In the genomic region with DNA sequence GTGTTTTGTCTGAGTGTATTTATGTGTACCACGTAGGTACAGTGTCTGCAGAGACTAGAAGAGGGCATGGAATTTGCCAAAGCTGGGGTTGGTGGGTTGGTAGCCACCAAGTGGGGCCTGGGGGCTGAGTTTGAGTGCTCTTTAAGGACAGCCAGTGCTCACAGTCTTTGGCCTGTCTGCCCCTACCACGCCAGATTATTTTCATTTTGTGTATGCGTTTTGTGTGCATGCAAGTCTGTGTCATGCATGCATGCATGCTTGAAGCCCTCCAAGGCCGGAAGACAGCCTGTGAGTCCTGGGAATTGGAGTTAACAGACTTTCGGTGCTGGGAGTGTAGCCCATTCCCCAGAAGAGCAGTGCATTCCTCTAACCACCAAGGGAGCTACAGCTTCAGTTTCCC, we compare ENCODE assay signal across 10 mouse cellular contexts. TPM values are rescaled to one million over a fixed set of nuclear protein-coding genes. Genes with fewer than 3 reads are reported as not detected.
DNase-seq lines count a peak whose midpoint lies in the region; ATAC-seq lines count a peak whose summit lies in the region.
"Had no signal": no experiment of that assay in that cellular context is flagged by ENCODE, and none has a peak within 500 bp of the region (broad histone marks: within the 10 kb centered on the region; RNA-seq: fewer than 3 reads in every experiment).

No protein-coding gene starts in this region.

- no peaks in the 10 kb centered on the region for H3K27me3 ChIP-seq in kidney, embryonic 14.5 days (ENCODE audit: control insufficient read depth, insufficient read depth, low read length)
- no peaks in the 10 kb centered on the region for H3K27me3 ChIP-seq in embryonic facial prominence, embryonic 10.5 days (replicated peaks; ENCODE audit: low read depth, poor library complexity, severe bottlenecking)
- no peaks in the 10 kb centered on the region for H3K27me3 ChIP-seq in hindbrain, embryonic 16.5 days (replicated peaks; ENCODE audit: control insufficient read depth, insufficient read depth, low read length)
- no peaks in the 10 kb centered on the region for H3K27me3 ChIP-seq in midbrain, embryonic 14.5 days (ENCODE audit: control insufficient read depth, insufficient read depth, low read length)
- H3K27me3 ChIP-seq: Patski had no signal

- peaks cover 17% of the 10 kb centered on the region for H3K4me1 ChIP-seq in kidney, embryonic 14.5 days (ENCODE audit: control insufficient read depth, insufficient read depth, low read length)
- peaks cover 63% of the 10 kb centered on the region for H3K4me1 ChIP-seq in embryonic facial prominence, embryonic 10.5 days
- H3K4me1 ChIP-seq in hindbrain, embryonic 16.5 days (ENCODE audit: control insufficient read depth, insufficient read depth, low read depth, low read length) = peaks cover 13% of the 10 kb centered on the region
- H3K4me1 ChIP-seq in midbrain, embryonic 14.5 days (ENCODE audit: control insufficient read depth, insufficient read depth, low read length) = peaks cover 13% of the 10 kb centered on the region; the same call in 1 of the 2 replicates

- H3K4me2 ChIP-seq in kidney, embryonic 14.5 days (replicated peaks; ENCODE audit: low read depth, low read length) = peak overlapping the region; percentile 86
- H3K4me2 ChIP-seq in hindbrain, embryonic 16.5 days (ENCODE audit: low read length) = peak overlapping the region; percentile 83
- peak overlapping the region; percentile 83 for H3K4me2 ChIP-seq in midbrain, embryonic 14.5 days (ENCODE audit: low read length)

- no peaks in the 10 kb centered on the region for H3K9me3 ChIP-seq in kidney, embryonic 14.5 days (ENCODE audit: control insufficient read depth, low read length)
- H3K9me3 ChIP-seq in embryonic facial prominence, embryonic 10.5 days = no peaks in the 10 kb centered on the region
- H3K9me3 ChIP-seq in hindbrain, embryonic 16.5 days (ENCODE audit: control insufficient read depth, low read length) = no peaks in the 10 kb centered on the region
- no peaks in the 10 kb centered on the region for H3K9me3 ChIP-seq in midbrain, embryonic 14.5 days (ENCODE audit: control insufficient read depth, low read length)

- DNase-seq in kidney, postnatal 4 days = no peak
- DNase-seq in embryonic facial prominence, embryonic 10.5 days (ENCODE audit: low spot score) = no peak
- DNase-seq in midbrain, embryonic 14.5 days = no peak
- no peak for DNase-seq in urinary bladder, postnatal 36 days (ENCODE audit: low spot score in 2 of 2)
- DNase-seq in frontal cortex, postnatal 10 days (ENCODE audit: low spot score in 2 of 2) = no peak
- DNase-seq in cerebellum, adult 11 months = no peak
- DNase-seq: lung, adult 2 months had no signal

- peaks cover 40% of the 10 kb centered on the region for H3K36me3 ChIP-seq in kidney, embryonic 14.5 days (ENCODE audit: control insufficient read depth, insufficient read depth, low read length)
- H3K36me3 ChIP-seq in embryonic facial prominence, embryonic 10.5 days (replicated peaks) = peaks cover 53% of the 10 kb centered on the region
- peaks cover 25% of the 10 kb centered on the region for H3K36me3 ChIP-seq in hindbrain, embryonic 16.5 days (ENCODE audit: control insufficient read depth, insufficient read depth, low read length)
- peaks cover 49% of the 10 kb centered on the region for H3K36me3 ChIP-seq in midbrain, embryonic 14.5 days (ENCODE audit: control insufficient read depth, insufficient read depth, low read length)

- peak overlapping the region; percentile 86; the same call in 1 of the 2 replicates for H3K4me3 ChIP-seq in kidney, embryonic 14.5 days (ENCODE audit: low read length)
- H3K4me3 ChIP-seq in embryonic facial prominence, embryonic 10.5 days = peak overlapping the region; percentile 94
- H3K4me3 ChIP-seq in hindbrain, embryonic 16.5 days (ENCODE audit: low read length) = peak overlapping the region; percentile 81
- peak overlapping the region; percentile 83 for H3K4me3 ChIP-seq in midbrain, embryonic 14.5 days (replicated peaks; ENCODE audit: low read depth, low read length)

- H3K9ac ChIP-seq in kidney, embryonic 14.5 days (ENCODE audit: low read depth, low read length) = peak overlapping the region; percentile 97; the same call in 1 of the 2 replicates
- H3K9ac ChIP-seq in hindbrain, embryonic 16.5 days (ENCODE audit: low read depth, low read length) = peak overlapping the region; percentile 14; the same call in 1 of the 2 replicates
- H3K9ac ChIP-seq in midbrain, embryonic 14.5 days (replicated peaks; ENCODE audit: low read length) = peak overlapping the region; percentile 96; the same call in 1 of the 2 replicates

- no peak for ATAC-seq in kidney, embryonic 14.5 days (ENCODE audit: low FRiP score, low TSS enrichment)
- ATAC-seq in hindbrain, embryonic 16.5 days = no peak
- ATAC-seq in midbrain, embryonic 14.5 days (ENCODE audit: low FRiP score, low TSS enrichment) = no peak
- ATAC-seq: Patski had no signal

- no peak overlapping the region for H3K27ac ChIP-seq in kidney, embryonic 14.5 days (ENCODE audit: low read depth, low read length)
- no peak overlapping the region for H3K27ac ChIP-seq in embryonic facial prominence, embryonic 10.5 days (replicated peaks)
- H3K27ac ChIP-seq in hindbrain, embryonic 16.5 days (ENCODE audit: low read depth, low read length) = no peak overlapping the region
- no peak overlapping the region for H3K27ac ChIP-seq in midbrain, embryonic 14.5 days (replicated peaks; ENCODE audit: low read depth, low read length)

- WGBS in kidney, embryonic 14.5 days = 84% methylated on average over 5 of the region's 5 CpGs
- WGBS in embryonic facial prominence, embryonic 10.5 days = 86% methylated on average over 5 of the region's 5 CpGs
- 80% methylated on average over 5 of the region's 5 CpGs for WGBS in hindbrain, embryonic 16.5 days
- 84% methylated on average over 5 of the region's 5 CpGs for WGBS in midbrain, embryonic 14.5 days

RNA-seq across cellular contexts. Expression of a gene that starts 8.4 kb away (rescaled TPM):
- 552 and 641 TPM in 2 replicates for polyA plus RNA-seq in kidney, embryonic 14.5 days (2014; fragmentation: Nextera tagmentation; extraction: Ambion mirVana)
- 618 and 672 TPM in 2 replicates for polyA plus RNA-seq in embryonic facial prominence, embryonic 10.5 days (2016; fragmentation: Nextera tagmentation; extraction: Ambion mirVana)
- polyA plus RNA-seq in hindbrain, embryonic 16.5 days (2015; fragmentation: Nextera tagmentation; extraction: Ambion mirVana) = 601 and 643 TPM in 2 replicates
- 508 and 543 TPM in 2 replicates for polyA plus RNA-seq in midbrain, embryonic 14.5 days (2014; fragmentation: Nextera tagmentation; extraction: Ambion mirVana)

RNA-seq across cellular contexts. Expression of a gene that starts 15.8 kb away (rescaled TPM):
- polyA plus RNA-seq in kidney, embryonic 14.5 days (2014; fragmentation: Nextera tagmentation; extraction: Ambion mirVana) = 276 and 310 TPM in 2 replicates
- 312 and 316 TPM in 2 replicates for polyA plus RNA-seq in embryonic facial prominence, embryonic 10.5 days (2016; fragmentation: Nextera tagmentation; extraction: Ambion mirVana)
- 141 and 143 TPM in 2 replicates for polyA plus RNA-seq in hindbrain, embryonic 16.5 days (2015; fragmentation: Nextera tagmentation; extraction: Ambion mirVana)
- 157 and 167 TPM in 2 replicates for polyA plus RNA-seq in midbrain, embryonic 14.5 days (2014; fragmentation: Nextera tagmentation; extraction: Ambion mirVana)

RNA-seq across cellular contexts. Expression of a gene that starts 38.9 kb away (rescaled TPM):
- polyA plus RNA-seq in kidney, embryonic 14.5 days (2014; fragmentation: Nextera tagmentation; extraction: Ambion mirVana) = 4.8 and 7.7 TPM in 2 replicates
- 11.2 and 11.3 TPM in 2 replicates for polyA plus RNA-seq in embryonic facial prominence, embryonic 10.5 days (2016; fragmentation: Nextera tagmentation; extraction: Ambion mirVana)
- 1.7 and 2.2 TPM in 2 replicates for polyA plus RNA-seq in hindbrain, embryonic 16.5 days (2015; fragmentation: Nextera tagmentation; extraction: Ambion mirVana)
- polyA plus RNA-seq in midbrain, embryonic 14.5 days (2014; fragmentation: Nextera tagmentation; extraction: Ambion mirVana) = 0.39 and 1.4 TPM in 2 replicates

RNA-seq across cellular contexts. Expression of a gene that starts 50.0 kb away (rescaled TPM):
- 10.6 and 14.8 TPM in 2 replicates for polyA plus RNA-seq in kidney, embryonic 14.5 days (2014; fragmentation: Nextera tagmentation; extraction: Ambion mirVana)
- polyA plus RNA-seq in embryonic facial prominence, embryonic 10.5 days (2016; fragmentation: Nextera tagmentation; extraction: Ambion mirVana) = 16.2 and 18.2 TPM in 2 replicates
- 10.3 and 13.0 TPM in 2 replicates for polyA plus RNA-seq in hindbrain, embryonic 16.5 days (2015; fragmentation: Nextera tagmentation; extraction: Ambion mirVana)
- 13.2 and 13.3 TPM in 2 replicates for polyA plus RNA-seq in midbrain, embryonic 14.5 days (2014; fragmentation: Nextera tagmentation; extraction: Ambion mirVana)

RNA-seq across cellular contexts. Expression of a gene that starts 59.1 kb away (rescaled TPM):
- polyA plus RNA-seq in kidney, embryonic 14.5 days (2014; fragmentation: Nextera tagmentation; extraction: Ambion mirVana) = 1.8 and 2.7 TPM in 2 replicates
- polyA plus RNA-seq in embryonic facial prominence, embryonic 10.5 days (2016; fragmentation: Nextera tagmentation; extraction: Ambion mirVana) = 2.9 and 3.2 TPM in 2 replicates
- polyA plus RNA-seq in hindbrain, embryonic 16.5 days (2015; fragmentation: Nextera tagmentation; extraction: Ambion mirVana) = 4.2 and 5.1 TPM in 2 replicates
- polyA plus RNA-seq in midbrain, embryonic 14.5 days (2014; fragmentation: Nextera tagmentation; extraction: Ambion mirVana) = 3.7 and 4.1 TPM in 2 replicates

Comparison
In these comparisons a context has a peak if more than half of its experiments do, and no peak if none do; other contexts are left out.
1. H3K9ac ChIP-seq: peak in every context shown above with its lines; median percentile 97 in kidney, embryonic 14.5 days; 96 in midbrain, embryonic 14.5 days; 14 in hindbrain, embryonic 16.5 days.